Mouse (Mus musculus): ENCODE measurements around the gene Rgs6. TPM values are rescaled to one million over a fixed set of nuclear protein-coding genes. Genes with fewer than 3 reads are reported as not detected.

Gene Rgs6
- polyA plus RNA-seq, 1 experiment from 2014 or later = 1.5 TPM

DNA sequence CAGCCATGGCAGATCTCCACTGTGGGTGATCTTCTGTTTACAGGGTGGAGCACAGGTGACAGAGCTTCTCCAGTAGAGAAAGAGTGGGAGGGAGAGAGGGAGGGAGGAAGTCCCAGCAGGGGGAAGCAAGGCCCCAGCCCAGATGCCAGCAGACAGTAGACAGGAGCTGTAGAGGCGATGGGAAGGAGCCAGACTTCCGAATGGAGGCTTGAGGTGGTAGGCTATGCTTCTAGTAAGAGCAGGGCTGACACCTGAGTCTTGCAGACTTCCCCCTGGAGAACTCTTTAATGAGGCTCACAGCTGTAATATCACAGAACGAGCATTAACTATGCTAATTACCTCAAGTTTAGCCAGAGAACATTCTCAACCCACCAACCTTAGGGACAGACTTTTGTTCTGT is 613.6 kb downstream of the Rgs6 start:
- no peak overlapping the region for H3K9ac ChIP-seq (ENCODE audit: low read length)
- no peaks in the 10 kb centered on the region for H3K27me3 ChIP-seq (ENCODE audit: control insufficient read depth, insufficient read depth, low read length)
- H3K4me1 ChIP-seq (replicated peaks; ENCODE audit: control insufficient read depth, insufficient read depth) = no peaks in the 10 kb centered on the region
- TF ChIP-seq EP300 (optimal IDR thresholded peaks at IDR 0.05) (no peak), CTCF (IDR thresholded peaks at IDR 0.05; ENCODE audit: low read depth) (no peak)
- no peak overlapping the region for H3K4me3 ChIP-seq (ENCODE audit: low read depth, low read length)
- WGBS = 43% methylated on average over 3 of the region's 3 CpGs
- H3K27ac ChIP-seq (replicated peaks) = no peak overlapping the region
- no peaks in the 10 kb centered on the region for H3K36me3 ChIP-seq (ENCODE audit: control insufficient read depth, insufficient read depth, low read length)
- no peak overlapping the region for H3K4me2 ChIP-seq (replicated peaks; ENCODE audit: low read depth)
- no peaks in the 10 kb centered on the region for H3K9me3 ChIP-seq (ENCODE audit: control insufficient read depth, low read length)
- no peak for ATAC-seq (ENCODE audit: low FRiP score, low TSS enrichment)
- DNase-seq (ENCODE audit: low spot score) = no peak

GRCm38 (mm10) chr12:83204361-83204760 is 616.3 kb downstream of the Rgs6 start:
- H3K4me2 ChIP-seq (replicated peaks; ENCODE audit: low read depth) = no peak overlapping the region
- H3K27me3 ChIP-seq (ENCODE audit: control insufficient read depth, insufficient read depth, low read length) = no peaks in the 10 kb centered on the region
- no peak overlapping the region for H3K9ac ChIP-seq (ENCODE audit: low read length)
- H3K9me3 ChIP-seq (ENCODE audit: control insufficient read depth, low read length) = no peaks in the 10 kb centered on the region
- WGBS = 48% methylated on average over 5 of the region's 5 CpGs
- DNase-seq (ENCODE audit: low spot score) (no peak), ATAC-seq (ENCODE audit: low FRiP score, low TSS enrichment) (no peak)
- no peaks in the 10 kb centered on the region for H3K4me1 ChIP-seq (replicated peaks; ENCODE audit: control insufficient read depth, insufficient read depth)
- H3K36me3 ChIP-seq (ENCODE audit: control insufficient read depth, insufficient read depth, low read length) = no peaks in the 10 kb centered on the region
- TF ChIP-seq CTCF (IDR thresholded peaks at IDR 0.05; ENCODE audit: low read depth) (no peak), EP300 (optimal IDR thresholded peaks at IDR 0.05) (no peak)
- H3K4me3 ChIP-seq (ENCODE audit: low read depth, low read length) = no peak overlapping the region
- H3K27ac ChIP-seq (replicated peaks) = no peak overlapping the region

DNA sequence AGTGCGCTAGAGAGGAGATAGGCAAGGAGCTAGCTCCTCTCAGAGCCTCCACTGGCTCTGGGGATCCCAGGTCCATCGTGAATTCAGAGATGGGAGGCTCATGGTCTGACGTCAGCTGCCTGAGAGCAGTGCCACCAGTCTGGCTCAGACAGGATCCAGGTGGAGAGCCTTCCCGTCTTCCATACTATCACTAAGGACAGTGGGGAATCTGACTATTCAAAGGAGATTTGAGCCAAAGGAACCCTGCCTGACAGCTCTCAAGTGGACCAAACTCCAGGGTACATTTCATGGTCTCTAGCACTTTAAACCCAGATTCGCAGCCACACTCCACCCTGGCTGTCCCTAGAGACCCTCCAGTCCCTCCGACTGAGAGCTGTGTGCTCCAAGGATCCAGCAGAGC is 618.8 kb downstream of the Rgs6 start:
- H3K4me2 ChIP-seq (replicated peaks; ENCODE audit: low read depth) = no peak overlapping the region
- ATAC-seq (ENCODE audit: low FRiP score, low TSS enrichment) = no peak
- 71% methylated on average over 6 of the region's 6 CpGs for WGBS

GRCm38 (mm10) chr12:83207481-83207880 is 619.4 kb downstream of the Rgs6 start:
- H3K9ac ChIP-seq (ENCODE audit: low read length) = no peak overlapping the region
- ATAC-seq (ENCODE audit: low FRiP score, low TSS enrichment) (no peak), DNase-seq (ENCODE audit: low spot score) (no peak)
- WGBS = 71% methylated on average over 5 of the region's 5 CpGs
- no peaks in the 10 kb centered on the region for H3K27me3 ChIP-seq (ENCODE audit: control insufficient read depth, insufficient read depth, low read length)
- no peak overlapping the region for H3K4me3 ChIP-seq (ENCODE audit: low read depth, low read length)
- H3K27ac ChIP-seq (replicated peaks) = no peak overlapping the region
- no peaks in the 10 kb centered on the region for H3K9me3 ChIP-seq (ENCODE audit: control insufficient read depth, low read length)
- TF ChIP-seq EP300 (optimal IDR thresholded peaks at IDR 0.05) = no peak
- no peak for TF ChIP-seq CTCF (IDR thresholded peaks at IDR 0.05; ENCODE audit: low read depth)
- H3K36me3 ChIP-seq (ENCODE audit: control insufficient read depth, insufficient read depth, low read length) = no peaks in the 10 kb centered on the region
- H3K4me1 ChIP-seq (replicated peaks; ENCODE audit: control insufficient read depth, insufficient read depth) = no peaks in the 10 kb centered on the region
- no peak overlapping the region for H3K4me2 ChIP-seq (replicated peaks; ENCODE audit: low read depth)

More for the DNA sequence above, 618.8 kb downstream of the Rgs6 start:
- Histone ChIP-seq H3K27ac (replicated peaks) (no peak overlapping the region), H3K4me3 (ENCODE audit: low read depth, low read length) (no peak overlapping the region), H3K9me3 (ENCODE audit: control insufficient read depth, low read length) (no peaks in the 10 kb centered on the region), H3K9ac (ENCODE audit: low read length) (no peak overlapping the region), H3K36me3 (ENCODE audit: control insufficient read depth, insufficient read depth, low read length) (no peaks in the 10 kb centered on the region), H3K4me1 (replicated peaks; ENCODE audit: control insufficient read depth, insufficient read depth) (no peaks in the 10 kb centered on the region), H3K27me3 (ENCODE audit: control insufficient read depth, insufficient read depth, low read length) (no peaks in the 10 kb centered on the region)
- DNase-seq (ENCODE audit: low spot score) = no peak
- TF ChIP-seq CTCF (IDR thresholded peaks at IDR 0.05; ENCODE audit: low read depth) = no peak
- TF ChIP-seq EP300 (optimal IDR thresholded peaks at IDR 0.05) = no peak

DNA sequence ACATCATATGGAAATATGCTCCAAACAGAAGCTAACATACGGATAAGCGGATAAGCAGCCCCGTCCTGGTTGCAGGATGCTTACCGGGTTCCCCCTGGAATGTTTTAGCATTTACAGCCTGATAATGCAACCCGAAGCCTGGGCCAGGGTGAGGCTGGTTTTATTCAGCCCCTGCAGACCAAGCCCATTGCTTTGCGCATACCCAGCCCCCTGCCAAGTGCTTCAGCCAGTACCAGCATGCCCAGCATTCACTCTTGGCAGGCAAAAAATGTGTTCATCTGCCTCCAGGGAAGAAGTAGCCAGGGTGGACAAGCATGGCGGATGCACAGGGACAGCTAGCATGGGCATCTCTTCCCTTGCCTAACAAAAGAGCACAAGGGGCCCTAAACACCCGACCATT is 619.9 kb downstream of the Rgs6 start:
- Histone ChIP-seq H3K27me3 (ENCODE audit: control insufficient read depth, insufficient read depth, low read length) (no peaks in the 10 kb centered on the region), H3K4me2 (replicated peaks; ENCODE audit: low read depth) (no peak overlapping the region), H3K9me3 (ENCODE audit: control insufficient read depth, low read length) (no peaks in the 10 kb centered on the region), H3K36me3 (ENCODE audit: control insufficient read depth, insufficient read depth, low read length) (no peaks in the 10 kb centered on the region), H3K4me1 (replicated peaks; ENCODE audit: control insufficient read depth, insufficient read depth) (no peaks in the 10 kb centered on the region), H3K9ac (ENCODE audit: low read length) (no peak overlapping the region), H3K27ac (replicated peaks) (no peak overlapping the region), H3K4me3 (ENCODE audit: low read depth, low read length) (no peak overlapping the region)
- DNase-seq (ENCODE audit: low spot score) = no peak
- no peak for TF ChIP-seq EP300 (optimal IDR thresholded peaks at IDR 0.05)
- no peak for TF ChIP-seq CTCF (IDR thresholded peaks at IDR 0.05; ENCODE audit: low read depth)
- 51% methylated on average over 8 of the region's 8 CpGs for WGBS
- ATAC-seq (ENCODE audit: low FRiP score, low TSS enrichment) = no peak

- Histone ChIP-seq H3K4me1 (replicated peaks; ENCODE audit: control insufficient read depth, insufficient read depth) (no peaks in the 10 kb centered on the region), H3K27ac (replicated peaks) (no peak overlapping the region), H3K36me3 (ENCODE audit: control insufficient read depth, insufficient read depth, low read length) (no peaks in the 10 kb centered on the region), H3K9me3 (ENCODE audit: control insufficient read depth, low read length) (no peaks in the 10 kb centered on the region), H3K27me3 (ENCODE audit: control insufficient read depth, insufficient read depth, low read length) (no peaks in the 10 kb centered on the region), H3K4me3 (ENCODE audit: low read depth, low read length) (no peak overlapping the region), H3K4me2 (replicated peaks; ENCODE audit: low read depth) (no peak overlapping the region), H3K9ac (ENCODE audit: low read length) (no peak overlapping the region)
- DNase-seq (ENCODE audit: low spot score) = no peak
- no peak for TF ChIP-seq CTCF (IDR thresholded peaks at IDR 0.05; ENCODE audit: low read depth)
- 64% methylated on average over 6 of the region's 6 CpGs for WGBS
- no peak for ATAC-seq (ENCODE audit: low FRiP score, low TSS enrichment)
Observed at GRCm38 (mm10) chr12:83208841-83209240, 620.7 kb downstream of the Rgs6 start.

All from stomach, postnatal 0 days (tissue).